Mouse (Mus musculus): ENCODE measurements around the gene Gm9045.
"Not testable (repeated sequence)": the region's sequence is repeated elsewhere in the genome, so short reads cannot be mapped to it uniquely, and the experiment has no call there.

DNA sequence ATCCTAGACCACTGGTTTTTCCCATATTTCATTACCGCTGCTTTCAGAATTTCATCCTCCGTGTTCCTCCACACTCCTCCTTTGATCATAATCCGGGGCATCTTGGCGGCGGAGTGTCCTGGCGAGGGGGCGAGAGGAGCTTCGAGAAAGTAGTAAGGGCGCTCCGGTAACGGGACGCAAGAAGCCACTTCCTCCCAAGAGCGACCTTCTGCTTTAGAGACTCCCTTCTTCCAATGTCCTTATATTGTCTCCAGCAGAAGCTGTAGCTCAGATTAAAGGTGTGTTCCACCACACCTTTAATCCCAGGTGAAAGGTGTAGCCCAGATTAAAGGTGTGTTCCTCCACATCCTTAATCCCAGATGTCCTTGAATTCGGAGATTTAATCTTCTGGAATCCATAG lies at the start of gene Gm9045:
- TF ChIP-seq CTCF (IDR thresholded peaks at IDR 0.05; ENCODE audit: borderline replicate concordance, extremely low read depth, insufficient read depth, insufficient read length); POLR2A (IDR thresholded peaks at IDR 0.05; ENCODE audit: borderline replicate concordance, extremely low read depth, insufficient read depth, insufficient read length, poor library complexity, severe bottlenecking): not testable (repeated sequence)
